Mouse (Mus musculus) stomach, postnatal 0 days (tissue): Measurements from ENCODE around the gene Phf20.

ENCODE experiments used
- CTCF ChIP-seq: IDR thresholded peaks from 2 replicates; pipeline ENCODE4 v1.5.1; 2016; ENCODE audit warnings: antibody characterized with exemption, low read depth, mild to moderate bottlenecking, moderate library complexity
- EP300 ChIP-seq: optimal IDR thresholded peaks from 2 replicates; pipeline ENCODE3; 2016; ENCODE audit warnings: antibody characterized with exemption

DNA sequence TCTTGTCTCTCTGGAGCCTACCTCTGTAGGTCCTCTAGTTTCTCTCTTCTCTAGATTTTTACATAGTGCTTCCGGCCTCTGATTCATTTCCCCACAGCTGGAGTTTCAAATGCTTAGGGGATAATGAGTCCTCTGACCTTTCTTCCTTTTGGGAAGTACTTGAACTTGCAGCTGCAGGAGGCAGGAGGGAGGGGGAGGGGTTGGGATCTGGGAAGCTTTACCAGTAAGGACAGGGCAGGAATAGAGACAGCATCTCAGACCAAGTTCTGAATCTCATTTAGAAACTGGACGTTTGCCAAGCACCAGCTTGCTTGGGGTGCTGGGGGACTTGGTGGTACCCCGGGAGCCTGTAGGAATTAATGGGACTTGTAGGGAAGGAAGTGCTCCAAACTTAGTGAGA lies 3.7 kb downstream of the Phf20 start:
- TF ChIP-seq CTCF (no peak), EP300 (no peak)
